8 mouse cellular contexts compared by ENCODE assay signal in genomic region chr4:148444250-148444967, GRCm38 (mm10). TPM values are rescaled to one million over a fixed set of nuclear protein-coding genes. Genes with fewer than 3 reads are reported as not detected.
DNase-seq lines count a peak whose midpoint lies in the region; ATAC-seq and TF ChIP-seq lines count a peak whose summit lies in the region.

Gene Ubiad1, minus strand, starts transcription at chr4:148444771.

- TF ChIP-seq CTCF in gastrocnemius, adult 2 months (IDR thresholded peaks at IDR 0.05): no peak; the same call in 1 of the 2 replicates

- no peaks in the 10 kb centered on the region for H3K9me3 ChIP-seq in hindbrain, embryonic 16.5 days (ENCODE audit: control insufficient read depth, low read length)
- no peaks in the 10 kb centered on the region for H3K9me3 ChIP-seq in megakaryocyte, embryonic 14.5 days

- no peaks in the 10 kb centered on the region for H3K36me3 ChIP-seq in hindbrain, embryonic 16.5 days (ENCODE audit: control insufficient read depth, insufficient read depth, low read length)
- peaks cover 27% of the 10 kb centered on the region for H3K36me3 ChIP-seq in megakaryocyte, embryonic 14.5 days (replicated peaks; ENCODE audit: low read length)

- intact Hi-C loops in gastrocnemius, adult 2 months (cut with DNase I): no loop called here

- H3K27me3 ChIP-seq in hindbrain, embryonic 16.5 days (replicated peaks; ENCODE audit: control insufficient read depth, insufficient read depth, low read length): no peaks in the 10 kb centered on the region
- H3K27me3 ChIP-seq in megakaryocyte, embryonic 14.5 days (replicated peaks): no peaks in the 10 kb centered on the region

- 0 out of 2 replicates have a peak, but pooled peaks have one; percentile 22 for ATAC-seq in hindbrain, embryonic 16.5 days

- peak within 1 kb of the TSS; percentile 99 for H3K27ac ChIP-seq in gastrocnemius, adult 2 months
- H3K27ac ChIP-seq in hindbrain, embryonic 16.5 days (ENCODE audit: low read depth, low read length): peak within 1 kb of the TSS; percentile 68

- H3K4me2 ChIP-seq in hindbrain, embryonic 16.5 days (ENCODE audit: low read length): peak within 1 kb of the TSS; percentile 80

- DNase-seq in WW6 (ENCODE audit: low read depth, low spot score): peak; percentile 70
- peak; percentile 64 to 82 for DNase-seq in cerebellum, postnatal 4 days (ENCODE audit: low spot score in 2 of 2)
- DNase-seq in gastrocnemius, adult 2 months: peak; percentile 91
- peak; percentile 58 to 62 for DNase-seq in left cerebral cortex, adult 8-10 months (ENCODE audit: low spot score in 2 of 2)
- peak; percentile 68 to 70 for DNase-seq in right cerebral cortex, adult 2 months (ENCODE audit: low spot score in 2 of 2)
- peak; percentile 88 for DNase-seq in urinary bladder, postnatal 14 days (ENCODE audit: low spot score)

- peak within 1 kb of the TSS; percentile 95 for H3K4me3 ChIP-seq in gastrocnemius, adult 2 months
- peak within 1 kb of the TSS; percentile 73 for H3K4me3 ChIP-seq in hindbrain, embryonic 16.5 days (ENCODE audit: low read length)
- peak within 1 kb of the TSS; percentile 98 for H3K4me3 ChIP-seq in megakaryocyte, embryonic 14.5 days (replicated peaks)

- H3K9ac ChIP-seq in hindbrain, embryonic 16.5 days (ENCODE audit: low read depth, low read length): peak within 1 kb of the TSS; percentile 82

- under 1% methylated on average over 46 of the region's 46 CpGs for WGBS in hindbrain, embryonic 16.5 days

- H3K4me1 ChIP-seq in hindbrain, embryonic 16.5 days (ENCODE audit: control insufficient read depth, insufficient read depth, low read depth, low read length): peaks cover 20% of the 10 kb centered on the region
- peaks cover 39% of the 10 kb centered on the region for H3K4me1 ChIP-seq in megakaryocyte, embryonic 14.5 days

RNA-seq across cellular contexts. Expression of gene Ubiad1, which starts in this region (rescaled TPM):
- 10 to 100 TPM; 10.3 to 18.0 TPM for total RNA-seq in gastrocnemius, adult 2 months (2021)
- polyA plus RNA-seq in hindbrain, embryonic 16.5 days (2015; fragmentation: Nextera tagmentation; extraction: Ambion mirVana): 19.6 and 20.6 TPM in 2 replicates
- total RNA-seq in left cerebral cortex, adult 8-10 months (2022): 10 to 100 TPM in 1 of 4 experiments, 1 to 10 TPM in 3; 7.9 to 10.3 (median 8.9) TPM
- 3.4 and 4.2 TPM in 2 replicates for polyA plus RNA-seq in megakaryocyte, embryonic 14.5 days (2012; ENCODE audit: insufficient read depth, low replicate concordance)

Comparison
In these comparisons a context has a peak if more than half of its experiments do, and no peak if none do; other contexts are left out.
1. Peak in every context shown above with its lines: DNase-seq, ATAC-seq, H3K4me3 ChIP-seq and H3K27ac ChIP-seq.